Mouse (Mus musculus): Measurements from ENCODE around the gene Vwa8. TPM values are rescaled to one million over a fixed set of nuclear protein-coding genes. Genes with fewer than 3 reads are reported as not detected.

Gene Vwa8
- polyA plus RNA-seq, 1 experiment from 2014 or later: 22.7 TPM

DNA sequence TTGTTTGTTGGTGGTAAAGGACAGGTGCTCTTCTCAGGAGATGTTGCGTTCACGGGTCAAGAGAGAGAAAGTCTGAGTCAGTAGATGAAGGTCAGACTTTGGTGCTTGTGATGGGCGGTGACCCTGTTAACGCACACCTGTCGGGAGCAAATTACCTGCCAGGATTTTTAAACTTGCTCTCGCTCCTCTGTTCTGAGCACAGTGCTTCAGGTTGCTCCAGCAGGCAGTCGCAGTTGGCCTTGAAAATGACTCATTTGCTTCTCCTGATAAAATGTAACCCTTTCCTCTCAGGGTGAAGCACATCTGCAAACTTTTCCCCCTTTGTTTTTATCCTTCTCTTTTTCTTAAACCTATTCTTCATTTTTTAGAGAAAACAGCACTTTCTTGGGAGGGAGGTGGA is 234.7 kb downstream of the Vwa8 start:
- ATAC-seq (ENCODE audit: insufficient number of reproducible peaks, low FRiP score): no peak
- peaks cover 21% of the 10 kb centered on the region for H3K4me1 ChIP-seq (replicated peaks)
- no peak overlapping the region for H3K4me2 ChIP-seq
- H3K27ac ChIP-seq (ENCODE audit: poor library complexity, severe bottlenecking): no peak overlapping the region
- H3K4me3 ChIP-seq: no peak overlapping the region
- no peaks in the 10 kb centered on the region for H3K27me3 ChIP-seq (replicated peaks)
- no peak overlapping the region for H3K9ac ChIP-seq
- no peaks in the 10 kb centered on the region for H3K9me3 ChIP-seq (replicated peaks)
- 54% methylated on average over 7 of the region's 7 CpGs for WGBS
- no peaks in the 10 kb centered on the region for H3K36me3 ChIP-seq

DNA sequence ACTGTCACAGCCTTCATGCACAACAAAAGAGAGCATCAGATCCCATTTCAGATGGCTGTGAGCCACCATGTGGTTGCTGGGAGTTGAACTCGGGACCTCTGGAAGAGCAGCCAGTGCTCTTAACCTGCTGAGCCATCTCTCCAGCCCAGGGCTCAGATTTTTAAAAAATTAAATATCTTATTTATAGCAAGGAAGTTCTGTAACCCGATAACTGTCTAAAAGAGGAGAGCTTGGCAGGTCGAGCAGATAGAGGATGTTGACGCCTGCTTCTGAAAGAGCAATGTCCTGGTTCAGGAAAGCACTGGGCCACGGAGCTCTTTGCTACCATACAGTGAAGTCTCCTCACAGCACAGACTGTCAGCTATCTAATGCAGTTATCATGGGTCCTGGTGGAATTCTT is 237.2 kb downstream of the Vwa8 start:
- Histone ChIP-seq H3K4me2 (no peak overlapping the region), H3K27ac (ENCODE audit: poor library complexity, severe bottlenecking) (no peak overlapping the region), H3K9ac (no peak overlapping the region), H3K27me3 (replicated peaks) (no peaks in the 10 kb centered on the region), H3K4me3 (no peak overlapping the region), H3K9me3 (replicated peaks) (no peaks in the 10 kb centered on the region), H3K4me1 (replicated peaks) (peaks cover 32% of the 10 kb centered on the region), H3K36me3 (no peaks in the 10 kb centered on the region)
- 73% methylated on average over 5 of the region's 5 CpGs for WGBS
- ATAC-seq (ENCODE audit: insufficient number of reproducible peaks, low FRiP score): no peak

GRCm38 (mm10) chr14:79089464-79089863 is 240.6 kb downstream of the Vwa8 start:
- Histone ChIP-seq H3K9me3 (replicated peaks) (peaks cover 5% of the 10 kb centered on the region), H3K4me3 (no peak overlapping the region), H3K4me2 (no peak overlapping the region), H3K27ac (ENCODE audit: poor library complexity, severe bottlenecking) (peak overlapping the region; percentile 55), H3K4me1 (replicated peaks) (peaks cover 26% of the 10 kb centered on the region), H3K36me3 (peaks cover 5% of the 10 kb centered on the region), H3K27me3 (replicated peaks) (no peaks in the 10 kb centered on the region), H3K9ac (no peak overlapping the region)
- 30% methylated on average over 2 of the region's 2 CpGs for WGBS
- peak; percentile 69 for ATAC-seq (ENCODE audit: insufficient number of reproducible peaks, low FRiP score)

DNA sequence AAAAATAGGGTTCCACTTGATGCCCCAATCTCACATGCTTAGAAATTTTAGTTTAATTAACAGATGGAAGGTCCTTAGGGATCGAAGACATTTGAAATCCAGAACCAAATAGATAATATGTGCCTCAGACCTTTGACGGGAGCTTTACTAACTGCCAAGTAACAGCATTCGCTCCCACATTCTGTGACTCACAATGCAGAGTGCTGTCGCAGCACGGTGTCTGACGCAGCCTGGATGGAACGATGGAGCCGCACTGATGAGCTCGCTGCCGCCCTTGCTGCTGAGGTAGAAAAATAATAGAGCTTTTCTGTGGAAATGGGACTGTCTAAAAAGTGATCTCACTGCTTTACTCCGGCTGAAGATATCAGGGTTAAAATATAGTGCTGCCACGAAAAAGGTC is 248.3 kb downstream of the Vwa8 start:
- no peak for ATAC-seq (ENCODE audit: insufficient number of reproducible peaks, low FRiP score)
- no peak overlapping the region for H3K4me2 ChIP-seq
- H3K9ac ChIP-seq: no peak overlapping the region
- H3K27ac ChIP-seq (ENCODE audit: poor library complexity, severe bottlenecking): no peak overlapping the region
- no peak overlapping the region for H3K4me3 ChIP-seq
- peaks cover 11% of the 10 kb centered on the region for H3K36me3 ChIP-seq
- peaks cover 16% of the 10 kb centered on the region for H3K4me1 ChIP-seq (replicated peaks)
- H3K9me3 ChIP-seq (replicated peaks): peaks cover 8% of the 10 kb centered on the region
- H3K27me3 ChIP-seq (replicated peaks): no peaks in the 10 kb centered on the region
- 83% methylated on average over 12 of the region's 12 CpGs for WGBS

DNA sequence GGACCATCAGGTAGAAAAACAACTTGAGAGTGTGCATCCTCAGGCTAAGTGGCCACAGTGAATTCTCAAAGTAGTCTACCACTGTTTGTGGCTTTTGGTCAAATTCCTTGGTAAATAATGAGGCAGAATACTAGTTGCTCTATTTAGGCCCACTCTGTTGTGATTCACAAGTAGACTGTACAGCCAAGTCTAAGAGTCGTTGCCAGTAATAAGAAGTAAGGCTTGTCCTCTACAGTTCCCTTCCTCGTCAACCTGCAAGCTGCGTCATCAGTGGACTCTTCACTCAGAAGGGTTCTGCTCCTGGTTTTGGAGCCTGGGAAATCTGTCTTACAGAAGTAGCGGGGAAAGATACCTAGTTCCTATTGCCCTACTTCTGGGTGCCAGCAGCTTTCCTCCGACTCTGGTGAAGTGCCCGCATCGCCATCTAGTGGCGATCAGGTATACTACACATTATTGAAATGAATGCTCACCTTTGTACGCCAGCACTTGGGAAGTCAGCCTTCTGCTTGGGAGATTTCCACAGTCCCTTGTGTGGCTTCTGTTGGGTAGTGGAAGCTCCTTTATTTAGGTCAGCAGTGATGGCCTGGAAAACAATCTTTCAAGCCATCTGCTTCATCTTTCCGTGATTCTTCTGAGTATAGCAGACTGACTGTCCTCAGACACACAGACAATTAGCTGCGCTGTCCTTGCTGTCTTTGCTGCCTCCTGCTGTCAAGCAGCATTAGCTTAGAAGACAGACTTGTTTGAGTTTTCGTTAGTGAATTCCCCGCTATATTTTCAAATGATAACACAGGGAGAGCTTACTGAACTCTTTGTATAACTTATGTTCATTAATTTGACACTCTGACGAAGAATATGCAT is 258.0 kb downstream of the Vwa8 start:
- Histone ChIP-seq H3K4me2 (peak overlapping the region; percentile 20; the same call in 1 of the 2 replicates), H3K27me3 (replicated peaks) (no peaks in the 10 kb centered on the region), H3K27ac (ENCODE audit: poor library complexity, severe bottlenecking) (no peak overlapping the region), H3K4me3 (no peak overlapping the region), H3K9me3 (replicated peaks) (no peaks in the 10 kb centered on the region), H3K4me1 (replicated peaks) (peaks cover 22% of the 10 kb centered on the region), H3K9ac (no peak overlapping the region), H3K36me3 (no peaks in the 10 kb centered on the region)
- ATAC-seq (ENCODE audit: insufficient number of reproducible peaks, low FRiP score): 0 out of 2 replicates have a peak, but pooled peaks have one; percentile 4
- 31% methylated on average over 14 of the region's 14 CpGs for WGBS

DNA sequence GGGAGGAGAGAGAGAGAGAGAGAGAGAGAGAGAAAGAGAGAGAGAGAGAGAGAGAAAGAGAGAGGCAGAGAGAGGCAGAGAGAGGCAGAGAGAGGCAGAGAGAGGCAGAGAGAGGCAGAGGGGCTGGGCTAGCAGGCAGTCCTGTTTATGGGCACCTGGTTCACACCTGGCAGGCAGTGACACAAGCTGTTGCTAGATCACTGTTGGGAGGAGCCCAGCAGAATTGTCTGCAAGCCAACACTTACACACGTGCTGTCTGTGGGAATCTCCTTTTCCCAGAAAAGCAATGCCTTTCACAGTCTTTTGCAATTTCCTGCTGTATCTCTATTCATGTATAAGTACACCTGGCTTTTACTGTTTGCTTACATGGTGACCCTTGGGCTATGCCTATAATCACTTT is 260.5 kb downstream of the Vwa8 start:
- H3K4me2 ChIP-seq: no peak overlapping the region
- H3K4me3 ChIP-seq: no peak overlapping the region
- no peak overlapping the region for H3K27ac ChIP-seq (ENCODE audit: poor library complexity, severe bottlenecking)
- H3K36me3 ChIP-seq: no peaks in the 10 kb centered on the region
- 26% methylated on average over 1 of the region's 1 CpGs for WGBS
- no peak overlapping the region for H3K9ac ChIP-seq
- H3K27me3 ChIP-seq (replicated peaks): no peaks in the 10 kb centered on the region
- ATAC-seq (ENCODE audit: insufficient number of reproducible peaks, low FRiP score): no peak
- H3K9me3 ChIP-seq (replicated peaks): no peaks in the 10 kb centered on the region
- peaks cover 3% of the 10 kb centered on the region for H3K4me1 ChIP-seq (replicated peaks)

DNA sequence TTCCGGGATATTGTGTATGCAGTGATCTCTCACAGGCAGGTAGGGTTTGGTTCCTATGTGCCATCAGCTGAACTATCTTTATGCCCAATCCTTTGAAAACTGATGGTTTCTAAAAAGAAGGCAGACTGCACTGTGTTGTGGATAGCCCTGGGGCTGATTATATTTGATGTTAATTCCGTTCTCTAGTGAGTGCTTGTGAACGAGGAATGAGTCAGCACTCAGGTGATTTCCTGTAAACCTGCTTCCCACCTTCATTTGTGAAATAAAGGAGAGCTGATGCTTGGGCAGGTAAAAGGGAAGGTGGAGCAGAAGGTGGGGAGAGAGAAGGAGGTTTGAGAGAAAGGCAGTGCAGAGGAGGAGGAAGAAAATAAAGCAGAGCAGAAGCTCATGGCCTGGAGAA is 261.2 kb downstream of the Vwa8 start:
- WGBS: 45% methylated on average over 3 of the region's 3 CpGs
- H3K27me3 ChIP-seq (replicated peaks): no peaks in the 10 kb centered on the region
- no peaks in the 10 kb centered on the region for H3K9me3 ChIP-seq (replicated peaks)
- H3K4me2 ChIP-seq: no peak overlapping the region
- H3K36me3 ChIP-seq: no peaks in the 10 kb centered on the region
- no peak for ATAC-seq (ENCODE audit: insufficient number of reproducible peaks, low FRiP score)
- no peak overlapping the region for H3K9ac ChIP-seq
- peaks cover 3% of the 10 kb centered on the region for H3K4me1 ChIP-seq (replicated peaks)
- no peak overlapping the region for H3K4me3 ChIP-seq
- H3K27ac ChIP-seq (ENCODE audit: poor library complexity, severe bottlenecking): no peak overlapping the region

- Histone ChIP-seq H3K9me3 (replicated peaks) (no peaks in the 10 kb centered on the region), H3K4me3 (no peak overlapping the region), H3K27ac (ENCODE audit: poor library complexity, severe bottlenecking) (no peak overlapping the region), H3K36me3 (no peaks in the 10 kb centered on the region), H3K27me3 (replicated peaks) (no peaks in the 10 kb centered on the region), H3K4me1 (replicated peaks) (no peaks in the 10 kb centered on the region), H3K4me2 (no peak overlapping the region), H3K9ac (no peak overlapping the region)
- no peak for ATAC-seq (ENCODE audit: insufficient number of reproducible peaks, low FRiP score)
- WGBS: 69% methylated on average over 6 of the region's 6 CpGs
These were observed 263.2 kb downstream of the Vwa8 start for GRCm38 (mm10) chr14:79112050-79112449.

DNA sequence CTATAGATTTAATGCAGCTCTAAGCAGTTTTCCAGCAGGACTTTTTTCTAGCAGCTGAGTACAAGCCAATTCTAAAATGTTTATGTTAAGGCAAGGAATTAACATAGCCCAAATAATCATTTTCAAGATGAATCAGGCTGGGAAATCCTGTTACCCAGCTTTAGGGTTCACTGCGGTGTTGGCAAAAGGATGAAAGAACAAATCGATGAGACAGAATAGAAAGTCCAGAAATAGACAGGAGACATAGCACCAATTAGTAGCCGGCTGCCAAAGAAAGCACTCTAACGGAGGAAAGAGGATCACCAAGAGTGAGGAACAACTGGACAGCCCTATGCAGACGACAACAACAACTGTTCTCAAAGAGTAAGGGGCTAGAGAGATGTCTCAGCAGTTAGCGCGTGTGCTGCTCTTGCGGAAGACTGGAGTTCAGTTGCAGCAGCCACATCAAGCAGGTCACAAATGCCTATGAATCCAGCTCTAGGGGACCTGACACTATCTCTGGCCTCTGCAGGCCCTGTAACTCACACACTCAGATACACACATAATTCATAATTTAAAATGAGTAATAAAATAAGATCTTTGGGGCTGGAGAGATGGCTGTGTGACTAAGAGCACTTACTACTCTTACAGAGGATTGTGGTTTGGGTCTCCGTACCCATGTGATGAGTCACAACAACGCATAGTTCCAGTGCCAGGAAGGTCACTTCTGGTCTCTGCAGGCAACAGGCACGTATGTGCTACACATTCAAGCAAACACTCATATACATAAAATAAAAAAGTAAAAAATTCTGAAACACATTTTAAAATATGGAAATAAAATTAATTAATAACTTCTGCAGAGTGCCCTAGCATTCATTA is 265.9 kb downstream of the Vwa8 start:
- Histone ChIP-seq H3K9ac (no peak overlapping the region), H3K27ac (ENCODE audit: poor library complexity, severe bottlenecking) (no peak overlapping the region), H3K9me3 (replicated peaks) (no peaks in the 10 kb centered on the region), H3K4me1 (replicated peaks) (no peaks in the 10 kb centered on the region), H3K4me3 (no peak overlapping the region), H3K36me3 (no peaks in the 10 kb centered on the region), H3K4me2 (no peak overlapping the region), H3K27me3 (replicated peaks) (no peaks in the 10 kb centered on the region)
- 79% methylated on average over 11 of the region's 11 CpGs for WGBS
- ATAC-seq (ENCODE audit: insufficient number of reproducible peaks, low FRiP score): no peak

DNA sequence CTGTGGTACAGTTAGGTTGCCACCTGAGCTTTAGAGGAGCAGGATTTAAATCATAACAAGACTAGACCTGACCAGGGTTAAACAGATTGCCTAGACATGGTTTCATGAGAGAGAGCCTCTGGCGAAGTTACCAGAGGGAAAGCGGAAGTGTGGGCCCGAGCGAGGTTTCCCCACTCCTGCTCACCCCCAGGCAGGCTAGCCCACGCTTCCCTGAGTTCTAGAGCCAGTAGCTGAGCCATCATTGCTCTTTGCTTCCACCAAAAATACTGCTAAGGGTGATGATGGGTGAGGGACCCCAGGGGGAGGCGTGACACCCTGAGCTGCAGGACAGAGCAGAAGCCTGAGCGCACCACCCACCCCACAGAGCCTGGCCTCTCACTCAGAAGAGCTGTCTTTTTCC is 269.6 kb downstream of the Vwa8 start:
- 90% methylated on average over 7 of the region's 7 CpGs for WGBS
- no peak overlapping the region for H3K4me3 ChIP-seq
- ATAC-seq (ENCODE audit: insufficient number of reproducible peaks, low FRiP score): no peak
- H3K9ac ChIP-seq: no peak overlapping the region
- H3K27ac ChIP-seq (ENCODE audit: poor library complexity, severe bottlenecking): no peak overlapping the region
- no peak overlapping the region for H3K4me2 ChIP-seq
- no peaks in the 10 kb centered on the region for H3K9me3 ChIP-seq (replicated peaks)
- peaks cover 5% of the 10 kb centered on the region for H3K4me1 ChIP-seq (replicated peaks)
- H3K27me3 ChIP-seq (replicated peaks): no peaks in the 10 kb centered on the region
- H3K36me3 ChIP-seq: no peaks in the 10 kb centered on the region

DNA sequence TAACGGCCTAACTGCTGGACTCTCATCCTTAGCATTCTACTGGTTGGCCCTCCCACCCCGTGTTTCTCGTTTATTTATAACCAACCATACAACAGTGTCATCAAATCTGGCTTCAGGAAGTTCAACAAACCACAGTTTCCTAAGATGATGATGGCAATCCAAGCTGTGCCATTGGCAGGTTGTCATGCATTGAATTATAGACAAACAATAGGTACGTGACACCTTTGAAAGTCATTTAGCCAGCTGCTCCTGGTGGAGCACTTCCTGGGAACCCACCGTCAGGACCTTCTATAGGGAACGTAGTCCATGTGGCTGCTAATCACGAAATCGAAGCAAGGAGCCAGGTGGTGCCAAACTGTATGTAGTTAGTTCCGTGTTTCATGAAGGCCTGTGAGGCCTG is 270.5 kb downstream of the Vwa8 start:
- no peak overlapping the region for H3K4me2 ChIP-seq
- no peak for ATAC-seq (ENCODE audit: insufficient number of reproducible peaks, low FRiP score)
- WGBS: 76% methylated on average over 9 of the region's 9 CpGs

More for the DNA sequence above, 270.5 kb downstream of the Vwa8 start:
- H3K27me3 ChIP-seq (replicated peaks): no peaks in the 10 kb centered on the region
- no peak overlapping the region for H3K4me3 ChIP-seq
- H3K36me3 ChIP-seq: no peaks in the 10 kb centered on the region
- no peak overlapping the region for H3K9ac ChIP-seq
- H3K9me3 ChIP-seq (replicated peaks): no peaks in the 10 kb centered on the region
- H3K27ac ChIP-seq (ENCODE audit: poor library complexity, severe bottlenecking): no peak overlapping the region
- peaks cover 8% of the 10 kb centered on the region for H3K4me1 ChIP-seq (replicated peaks)

Measured in heart, embryonic 12.5 days (tissue).